Mouse (Mus musculus) lung, adult 2 months (tissue): ENCODE results near the gene Mtfp1.

ENCODE experiments used
- CTCF ChIP-seq: fragments of 200-500 bp; IDR thresholded peaks from 2 replicates; pipeline ENCODE4 v1.5.1; 2011; ENCODE audit warnings: mild to moderate bottlenecking, low read length, control low read depth; ENCODE audit not compliant: insufficient read depth
- POLR2A ChIP-seq: fragments of 200-500 bp; IDR thresholded peaks from 2 replicates; pipeline ENCODE4 v1.6.1; 2011; ENCODE audit warnings: low read depth, mild to moderate bottlenecking, control low read depth, low read length, borderline replicate concordance; ENCODE audit errors: extremely low read depth

- TF ChIP-seq CTCF (no peak), POLR2A (no peak)
Measured at GRCm38 (mm10) chr11:4112033-4112432, 16.8 kb upstream of the Mtfp1 start.
